Mouse (Mus musculus) naive thymus-derived CD4-positive, alpha-beta T cell, adult 5 months (primary cell): Measurements from ENCODE around the gene Pdilt. TPM values are rescaled to one million over a fixed set of nuclear protein-coding genes. Genes with fewer than 3 reads are reported as not detected.

Experiments
- polyA plus RNA-seq: library from polyadenylated mRNA; unstranded; fragments of 100-300 nt; shearing (Covaris generic); gene quantifications from one replicate; pipeline ENCODE4 v1.2.1, GENCODE M21; 2017

Gene Pdilt
- polyA plus RNA-seq, result not detected

GRCm38 (mm10) chr7:119523389-119523788, at the start of gene Pdilt:
Gene Pdilt, minus strand, starts transcription at chr7:119523489.

GRCm38 (mm10) chr7:119554040-119554439, 30.8 kb upstream of the Pdilt start, which contains the start of gene Acsm2:
Gene Acsm2, plus strand, starts transcription at chr7:119554340.

DNA sequence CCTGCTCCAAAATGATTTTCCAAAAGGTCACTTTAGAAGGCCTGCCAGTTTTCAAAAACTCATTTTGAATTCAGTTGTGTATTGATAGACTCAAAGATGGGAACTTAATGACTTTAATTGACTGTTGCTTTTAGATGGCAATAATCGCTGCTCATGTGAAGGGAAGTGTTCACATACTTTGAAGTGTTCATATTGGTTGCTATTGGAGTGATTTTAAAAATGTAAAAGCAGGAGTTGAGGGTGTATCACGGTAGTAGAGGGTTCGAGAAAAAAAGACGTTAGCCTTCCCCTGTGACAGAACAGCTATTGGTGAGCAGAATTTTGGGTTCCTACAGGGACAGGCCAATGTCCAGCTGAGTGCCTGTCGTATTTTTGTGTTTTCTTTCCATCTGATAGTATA, 4.1 kb downstream of the Pdilt start, which contains the start of gene Acsm5:
TSS of gene Acsm5 (plus strand) at position 301 of the 400 bp plus-strand sequence.

GRCm38 (mm10) chr7:119479256-119479655, 44.0 kb downstream of the Pdilt start, which contains the start of gene Umod:
Gene Umod, minus strand, starts transcription at chr7:119479282.

GRCm38 (mm10) chr7:119459185-119459584, 64.1 kb downstream of the Pdilt start, which contains the start of gene Gp2:
Gene Gp2, minus strand, starts transcription at chr7:119459285.

Other genes with a start within 250 kb of the Pdilt start
- gene Gp2, start 64.2 kb downstream of the Pdilt start, polyA plus RNA-seq, result not detected
- not detected for gene Umod, start 44.2 kb downstream of the Pdilt start, polyA plus RNA-seq
- gene Acsm5, start 4.0 kb downstream of the Pdilt start, polyA plus RNA-seq, result not detected
- not detected for gene Acsm2, start 30.9 kb upstream of the Pdilt start, polyA plus RNA-seq
- not detected for gene Acsm1, start 83.5 kb upstream of the Pdilt start, polyA plus RNA-seq
- not detected for gene Acsm4, start 166.5 kb upstream of the Pdilt start, polyA plus RNA-seq
- gene Thumpd1, start 197.3 kb upstream of the Pdilt start, polyA plus RNA-seq, result 113 TPM
- not detected for gene Acsm3, start 237.4 kb upstream of the Pdilt start, polyA plus RNA-seq